Mouse (Mus musculus): ENCODE data around the gene Rpgrip1.

DNA sequence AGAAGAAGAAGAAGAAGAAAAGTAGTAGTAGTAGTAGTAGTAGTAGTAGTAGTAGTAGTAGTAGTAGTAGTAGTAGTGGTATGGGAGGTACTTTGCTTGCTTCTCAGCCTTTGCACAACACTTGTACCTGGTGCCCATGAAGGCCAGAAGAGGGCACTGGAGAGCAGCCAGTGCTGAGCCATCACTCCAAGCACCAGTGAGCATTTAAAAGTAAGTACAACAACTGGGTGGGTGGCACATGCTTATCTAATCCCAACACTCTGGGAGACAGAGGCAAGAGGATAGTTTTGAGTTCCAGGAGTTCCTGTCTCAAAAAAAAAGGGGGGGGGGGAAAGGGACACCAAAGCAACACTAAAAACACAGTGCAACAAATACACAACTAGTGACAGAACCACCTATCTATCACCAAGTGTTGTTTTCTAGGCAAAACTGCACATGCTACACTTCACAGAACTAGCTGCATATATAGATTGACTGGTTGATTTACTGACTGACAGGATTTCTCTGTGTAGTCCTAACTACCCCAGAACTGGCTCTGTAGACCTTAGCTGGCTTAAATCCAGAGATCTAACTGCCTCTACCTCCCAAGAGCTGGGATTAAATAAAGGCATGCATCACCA, 80.3 kb downstream of the Rpgrip1 start:
- no peak for TF ChIP-seq GATA1 (IDR thresholded peaks at IDR 0.05; ENCODE audit: borderline replicate concordance, low read length)
- no peak for TF ChIP-seq FLI1 (IDR thresholded peaks at IDR 0.05; ENCODE audit: low read length)
